Mouse (Mus musculus) cortical plate, adult 2 months (tissue): ENCODE measurements around the gene Pla2g2f.

ENCODE experiments used
- CTCF ChIP-seq: fragments of 200-500 bp; IDR thresholded peaks from 2 replicates; pipeline ENCODE4 v1.5.1; 2011; ENCODE audit warnings: mild to moderate bottlenecking, control low read depth, low read length; ENCODE audit not compliant: insufficient read depth; ENCODE audit errors: extremely low read depth
- POLR2A ChIP-seq: fragments of 200-500 bp; IDR thresholded peaks from 2 replicates; pipeline ENCODE4 v1.6.1; 2011; ENCODE audit warnings: mild to moderate bottlenecking, low read length, control low read depth; ENCODE audit not compliant: insufficient read depth; ENCODE audit errors: extremely low read depth

- TF ChIP-seq POLR2A: no peak
- peak; percentile 65 for TF ChIP-seq CTCF
These were observed 48.8 kb downstream of the Pla2g2f start for GRCm38 (mm10) chr4:138708636-138709035.
